In the genomic region with DNA sequence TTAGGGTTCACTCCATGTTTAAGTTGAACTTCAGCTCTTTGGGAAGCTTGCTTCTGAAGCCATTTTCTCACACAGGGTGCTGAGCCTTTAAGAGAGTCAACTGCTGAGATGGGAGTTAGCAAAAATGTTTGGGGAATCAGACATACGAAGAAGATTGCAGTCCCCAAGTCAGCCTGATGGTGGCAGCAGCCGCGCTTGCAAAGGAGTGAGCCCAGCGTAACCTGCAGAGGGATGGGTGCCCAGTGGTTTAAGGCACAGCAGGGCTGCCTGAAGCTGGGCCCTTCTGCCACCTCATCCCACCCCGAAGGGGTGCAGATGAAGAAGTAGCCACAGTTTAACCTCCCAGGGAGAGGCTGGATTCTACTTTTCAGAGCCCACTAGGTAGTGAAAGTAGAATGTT, we compare ENCODE assay signal across 8 mouse cellular contexts. TPM values are rescaled to one million over a fixed set of nuclear protein-coding genes. Genes with fewer than 3 reads are reported as not detected.
DNase-seq lines count a peak whose midpoint lies in the region; ATAC-seq and TF ChIP-seq lines count a peak whose summit lies in the region.

No protein-coding gene starts in this region.

- H3K27ac ChIP-seq in kidney, postnatal 0 days, result no peak overlapping the region
- H3K27ac ChIP-seq in liver, adult 2 months (replicated peaks; ENCODE audit: insufficient read depth, low read depth, low read length), result no peak overlapping the region
- no peak overlapping the region for H3K27ac ChIP-seq in neural tube, embryonic 12.5 days
- H3K27ac ChIP-seq in thymus, adult 2 months (ENCODE audit: control insufficient read depth, insufficient read depth, low read length), result no peak overlapping the region

- DNase-seq in 3T3-L1 (ENCODE audit: low read depth, low spot score), result peak; percentile 81
- peak; percentile 72 for DNase-seq in adrenal gland, adult 2 months
- peak; percentile 89 for DNase-seq in embryo, embryonic 10 days (ENCODE audit: low spot score)
- peak; percentile 32 for DNase-seq in gastrocnemius, postnatal 25 days
- DNase-seq in kidney, postnatal 0 days (ENCODE audit: low spot score), result peak; percentile 83
- DNase-seq in liver, adult 2 months (ENCODE audit: extremely low read depth, low read depth, low spot score), result peak; percentile 29
- DNase-seq in thymus, adult 2 months, result peak; percentile 28

- H3K4me2 ChIP-seq in kidney, postnatal 0 days (ENCODE audit: low read length), result no peak overlapping the region
- no peak overlapping the region for H3K4me2 ChIP-seq in neural tube, embryonic 12.5 days (replicated peaks)

- H3K9ac ChIP-seq in kidney, postnatal 0 days (ENCODE audit: low read depth, low read length), result no peak overlapping the region
- no peak overlapping the region for H3K9ac ChIP-seq in liver, adult 2 months (ENCODE audit: low read depth, low read length)
- H3K9ac ChIP-seq in neural tube, embryonic 12.5 days, result no peak overlapping the region

- H3K36me3 ChIP-seq in kidney, postnatal 0 days (ENCODE audit: insufficient read depth, low read length), result no peaks in the 10 kb centered on the region
- no peaks in the 10 kb centered on the region for H3K36me3 ChIP-seq in liver, adult 2 months (ENCODE audit: control insufficient read depth, insufficient read depth, low read length)
- no peaks in the 10 kb centered on the region for H3K36me3 ChIP-seq in neural tube, embryonic 12.5 days
- H3K36me3 ChIP-seq in thymus, adult 2 months (ENCODE audit: control insufficient read depth, insufficient read depth, low read length), result no peaks in the 10 kb centered on the region

- WGBS in kidney, postnatal 0 days, result 6% methylated on average over 5 of the region's 5 CpGs
- 4% methylated on average over 5 of the region's 5 CpGs for WGBS in liver, adult 2 months
- 4% methylated on average over 5 of the region's 5 CpGs for WGBS in neural tube, embryonic 12.5 days
- WGBS in thymus, adult 2 months, result 7% methylated on average over 5 of the region's 5 CpGs

- 0 out of 2 replicates have a peak, but pooled peaks have one; percentile 49 for ATAC-seq in kidney, postnatal 0 days (replicated peaks; ENCODE audit: low FRiP score, low read depth)
- ATAC-seq in neural tube, embryonic 12.5 days (ENCODE audit: low FRiP score, low read depth), result peak; percentile 79

- no peaks in the 10 kb centered on the region for H3K9me3 ChIP-seq in kidney, postnatal 0 days (replicated peaks; ENCODE audit: low read length)
- no peaks in the 10 kb centered on the region for H3K9me3 ChIP-seq in neural tube, embryonic 12.5 days

- peak; percentile 94 for TF ChIP-seq CTCF in kidney, postnatal 0 days (IDR thresholded peaks at IDR 0.05; ENCODE audit: low read depth)
- peak; percentile 95 for TF ChIP-seq CTCF in liver, adult 2 months (IDR thresholded peaks at IDR 0.05; ENCODE audit: low read depth, low read length)
- 0 out of 2 replicates have a peak, but pooled peaks have one; percentile 47 for TF ChIP-seq CTCF in thymus, adult 2 months (IDR thresholded peaks at IDR 0.05; ENCODE audit: borderline replicate concordance, control insufficient read depth, extremely low read depth, insufficient read depth, low read length, poor library complexity)

- no peaks in the 10 kb centered on the region for H3K4me1 ChIP-seq in kidney, postnatal 0 days (replicated peaks; ENCODE audit: insufficient read depth, low read length)
- H3K4me1 ChIP-seq in liver, adult 2 months (ENCODE audit: control insufficient read depth, insufficient read depth, low read length), result no peaks in the 10 kb centered on the region
- H3K4me1 ChIP-seq in neural tube, embryonic 12.5 days, result no peaks in the 10 kb centered on the region; the same call in 1 of the 2 replicates
- no peaks in the 10 kb centered on the region for H3K4me1 ChIP-seq in thymus, adult 2 months (replicated peaks; ENCODE audit: control insufficient read depth, insufficient read depth, low read length)

- H3K27me3 ChIP-seq in kidney, postnatal 0 days (ENCODE audit: insufficient read depth, low read length), result no peaks in the 10 kb centered on the region
- H3K27me3 ChIP-seq in liver, adult 2 months (ENCODE audit: control insufficient read depth, insufficient read depth, low read length), result no peaks in the 10 kb centered on the region; the same call in 1 of the 2 replicates
- H3K27me3 ChIP-seq in neural tube, embryonic 12.5 days (replicated peaks), result no peaks in the 10 kb centered on the region
- no peaks in the 10 kb centered on the region for H3K27me3 ChIP-seq in thymus, adult 2 months (ENCODE audit: control insufficient read depth, insufficient read depth, low read length)

- H3K4me3 ChIP-seq in kidney, postnatal 0 days (replicated peaks; ENCODE audit: low read depth, low read length), result no peak overlapping the region
- no peak overlapping the region for H3K4me3 ChIP-seq in liver, adult 2 months (ENCODE audit: insufficient read depth, low read depth, low read length)
- H3K4me3 ChIP-seq in neural tube, embryonic 12.5 days, result no peak overlapping the region
- H3K4me3 ChIP-seq in thymus, adult 2 months (ENCODE audit: control insufficient read depth, insufficient read depth, low read length), result no peak overlapping the region

- TF ChIP-seq POLR2A in liver, adult 2 months (IDR thresholded peaks at IDR 0.05; ENCODE audit: extremely low read depth, insufficient read depth, low read length), result no peak
- TF ChIP-seq POLR2A in thymus, adult 2 months (IDR thresholded peaks at IDR 0.05; ENCODE audit: control insufficient read depth, extremely low read depth, insufficient read depth, low read length, poor library complexity), result no peak

- H3K79me2 ChIP-seq in liver, adult 2 months (ENCODE audit: control insufficient read depth, insufficient read depth, low read length), result no peaks in the 10 kb centered on the region

RNA-seq across cellular contexts. Expression of a gene that starts 13.0 kb away (rescaled TPM):
- under 1 TPM; 0.35 to 0.48 TPM for total RNA-seq in adrenal gland, adult 2 months (2021)
- 0.41 and 0.85 TPM in 2 replicates for polyA plus RNA-seq in adrenal gland, adult 2 months (2012; rRNA removed)
- 1 to 10 TPM in 1 of 2 experiments, under 1 TPM in 1; 0.59 to 1.1 TPM for total RNA-seq in gastrocnemius, postnatal 25 days (2021)
- polyA plus RNA-seq in kidney, postnatal 0 days (2015; fragmentation: Nextera tagmentation; extraction: Ambion mirVana), result 0.82 and 1.3 TPM in 2 replicates
- total RNA-seq in liver, adult 2 months (2014; rRNA removed), result 0.07 and 0.09 TPM in 2 replicates
- not detected in 2 replicates for polyA plus RNA-seq in liver, adult 2 months (2012; rRNA removed)
- polyA plus RNA-seq in neural tube, embryonic 12.5 days (2016; fragmentation: Nextera tagmentation; extraction: Ambion mirVana), result 11.7 and 12.7 TPM in 2 replicates
- 0.57 and 1.2 TPM in 2 replicates for polyA plus RNA-seq in thymus, adult 2 months (2012; rRNA removed)

Comparison
In these comparisons a context has a peak if more than half of its experiments do, and no peak if none do; other contexts are left out.
1. DNase-seq: peak in every context shown above with its lines; median percentile 89 in embryo, embryonic 10 days; 83 in kidney, postnatal 0 days; 81 in 3T3-L1; 72 in adrenal gland, adult 2 months; 32 in gastrocnemius, postnatal 25 days; 29 in liver, adult 2 months; 28 in thymus, adult 2 months.